Mouse (Mus musculus): Measurements from ENCODE around the gene Retreg1.

Gene Retreg1

DNA sequence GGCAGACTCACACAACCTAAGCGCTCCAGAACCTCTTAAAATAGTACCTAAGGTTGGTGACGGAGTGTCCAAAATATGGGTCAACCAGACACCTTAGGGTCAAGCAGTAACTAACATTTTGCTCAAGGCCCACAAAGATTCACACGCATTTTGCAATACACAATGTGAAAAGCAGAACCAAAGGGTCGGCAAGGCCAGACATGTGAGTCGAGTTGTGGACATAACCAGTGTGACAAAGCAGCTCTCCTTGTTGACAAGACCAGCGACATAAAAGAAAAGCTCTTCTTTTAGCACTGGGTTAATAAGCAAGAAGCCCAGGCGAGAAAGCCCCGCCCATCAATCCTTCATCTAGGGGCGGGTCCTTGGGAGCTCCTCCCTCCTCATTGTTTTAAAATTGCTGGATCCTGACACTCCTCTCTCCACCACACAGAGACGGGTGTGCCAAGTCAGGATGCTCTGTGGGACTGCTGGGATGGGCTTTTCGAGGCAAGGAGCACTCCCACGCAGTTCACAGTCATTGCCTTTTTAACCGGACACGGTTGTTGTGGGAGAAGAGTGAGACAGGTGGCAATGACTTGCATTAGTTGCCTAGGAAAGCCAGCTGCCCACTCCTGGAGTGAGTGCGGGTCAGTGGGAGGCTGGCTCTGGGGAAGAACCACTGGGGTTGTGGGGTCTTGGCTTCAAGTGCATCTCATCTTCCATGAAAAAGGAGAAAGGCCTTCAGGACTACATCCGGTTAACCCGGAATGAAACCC, 7.9 kb upstream of the Retreg1 start:
- Histone ChIP-seq H3K4me3 (replicated peaks; ENCODE audit: low read length) (peak overlapping the region; percentile 54), H3K27me3 (ENCODE audit: insufficient read depth, low read length) (peaks cover 31% of the 10 kb centered on the region), H3K36me3 (ENCODE audit: insufficient read depth, low read length) (no peaks in the 10 kb centered on the region), H3K4me1 (replicated peaks; ENCODE audit: low read depth, low read length) (peaks cover 22% of the 10 kb centered on the region), H3K9me3 (ENCODE audit: low read length) (no peaks in the 10 kb centered on the region)
- TF ChIP-seq POU5F1 (IDR thresholded peaks at IDR 0.05; ENCODE audit: borderline replicate concordance, low read length) (no peak), NANOG (IDR thresholded peaks at IDR 0.05; ENCODE audit: borderline replicate concordance, low read length) (no peak), CTCF (conservative IDR thresholded peaks at IDR 0.05; ENCODE audit: low read length) (no peak)

GRCm38 (mm10) chr15:25842462-25843085, 406 bp upstream of the Retreg1 start:
- H3K36me3 ChIP-seq (ENCODE audit: insufficient read depth, low read length) = no peaks in the 10 kb centered on the region
- no peaks in the 10 kb centered on the region for H3K9me3 ChIP-seq (ENCODE audit: low read length)
- H3K4me1 ChIP-seq (replicated peaks; ENCODE audit: low read depth, low read length) = peaks cover 36% of the 10 kb centered on the region
- TF ChIP-seq CTCF (conservative IDR thresholded peaks at IDR 0.05; ENCODE audit: low read length) = no peak
- no peak for TF ChIP-seq NANOG (IDR thresholded peaks at IDR 0.05; ENCODE audit: borderline replicate concordance, low read length)
- TF ChIP-seq POU5F1 (IDR thresholded peaks at IDR 0.05; ENCODE audit: borderline replicate concordance, low read length) = no peak
- H3K27me3 ChIP-seq (ENCODE audit: insufficient read depth, low read length) = peaks cover 37% of the 10 kb centered on the region
- H3K4me3 ChIP-seq (replicated peaks; ENCODE audit: low read length) = peak overlapping the region; percentile 90

DNA sequence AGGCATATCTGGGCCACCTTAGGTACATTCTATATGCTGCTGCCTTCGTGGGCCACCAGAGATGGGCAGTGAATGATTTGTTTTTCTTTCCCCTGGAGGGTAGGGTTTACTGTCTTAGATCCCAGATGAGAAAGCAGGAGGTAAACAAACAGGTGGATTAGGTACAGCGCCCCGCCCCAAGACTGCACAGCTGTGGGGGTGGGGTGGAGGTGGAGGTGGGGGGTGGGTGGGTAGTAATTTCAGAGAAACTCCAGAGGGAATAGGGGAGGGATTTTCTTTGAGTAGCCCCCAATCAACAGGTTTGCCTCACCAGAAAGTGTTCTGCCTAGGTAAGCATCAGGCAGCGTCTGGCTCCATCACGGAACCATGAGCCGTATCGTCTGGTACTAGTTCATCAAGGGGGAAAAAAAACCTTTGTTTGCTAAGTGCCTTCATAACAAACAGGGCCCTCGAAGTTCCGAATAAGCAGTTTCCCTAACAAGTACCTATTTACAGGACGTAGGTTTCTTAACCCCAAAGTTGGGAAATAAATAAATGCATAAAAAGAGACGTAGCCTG, 1.1 kb downstream of the Retreg1 start:
- Histone ChIP-seq H3K4me1 (replicated peaks; ENCODE audit: low read depth, low read length) (peaks cover 36% of the 10 kb centered on the region), H3K27me3 (ENCODE audit: insufficient read depth, low read length) (peaks cover 30% of the 10 kb centered on the region), H3K36me3 (ENCODE audit: insufficient read depth, low read length) (no peaks in the 10 kb centered on the region), H3K4me3 (replicated peaks; ENCODE audit: low read length) (peak overlapping the region; percentile 90), H3K9me3 (ENCODE audit: low read length) (peaks cover 1% of the 10 kb centered on the region; the same call in 1 of the 2 replicates)
- no peak for TF ChIP-seq CTCF (conservative IDR thresholded peaks at IDR 0.05; ENCODE audit: low read length)
- no peak for TF ChIP-seq NANOG (IDR thresholded peaks at IDR 0.05; ENCODE audit: borderline replicate concordance, low read length)
- no peak for TF ChIP-seq POU5F1 (IDR thresholded peaks at IDR 0.05; ENCODE audit: borderline replicate concordance, low read length)

DNA sequence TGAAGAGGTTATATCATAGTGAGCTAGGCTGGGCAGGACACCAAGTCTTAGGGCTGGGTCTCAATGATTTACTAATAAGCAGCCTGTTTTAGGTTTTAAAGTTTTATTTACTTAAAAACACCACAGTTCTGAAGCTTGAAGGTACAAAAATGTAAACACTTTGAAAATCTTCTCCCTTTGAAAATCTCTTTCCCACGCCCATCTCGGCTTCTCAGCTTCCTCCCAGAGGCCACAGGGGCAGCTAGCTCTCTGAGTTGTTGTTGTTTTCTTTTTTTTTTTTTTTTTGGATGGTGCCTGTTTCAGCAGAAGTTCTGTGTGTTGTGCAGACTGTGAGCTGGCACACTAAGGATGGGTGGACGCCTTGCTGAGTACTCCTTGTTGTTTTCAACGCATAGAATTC, 1.8 kb downstream of the Retreg1 start:
- H3K4me1 ChIP-seq (replicated peaks; ENCODE audit: low read depth, low read length) = peaks cover 36% of the 10 kb centered on the region
- H3K4me3 ChIP-seq (replicated peaks; ENCODE audit: low read length) = no peak overlapping the region
- H3K9me3 ChIP-seq (ENCODE audit: low read length) = peaks cover 8% of the 10 kb centered on the region
- no peaks in the 10 kb centered on the region for H3K36me3 ChIP-seq (ENCODE audit: insufficient read depth, low read length)
- TF ChIP-seq POU5F1 (IDR thresholded peaks at IDR 0.05; ENCODE audit: borderline replicate concordance, low read length) (no peak), NANOG (IDR thresholded peaks at IDR 0.05; ENCODE audit: borderline replicate concordance, low read length) (no peak), CTCF (conservative IDR thresholded peaks at IDR 0.05; ENCODE audit: low read length) (no peak)
- H3K27me3 ChIP-seq (ENCODE audit: insufficient read depth, low read length) = peaks cover 25% of the 10 kb centered on the region

DNA sequence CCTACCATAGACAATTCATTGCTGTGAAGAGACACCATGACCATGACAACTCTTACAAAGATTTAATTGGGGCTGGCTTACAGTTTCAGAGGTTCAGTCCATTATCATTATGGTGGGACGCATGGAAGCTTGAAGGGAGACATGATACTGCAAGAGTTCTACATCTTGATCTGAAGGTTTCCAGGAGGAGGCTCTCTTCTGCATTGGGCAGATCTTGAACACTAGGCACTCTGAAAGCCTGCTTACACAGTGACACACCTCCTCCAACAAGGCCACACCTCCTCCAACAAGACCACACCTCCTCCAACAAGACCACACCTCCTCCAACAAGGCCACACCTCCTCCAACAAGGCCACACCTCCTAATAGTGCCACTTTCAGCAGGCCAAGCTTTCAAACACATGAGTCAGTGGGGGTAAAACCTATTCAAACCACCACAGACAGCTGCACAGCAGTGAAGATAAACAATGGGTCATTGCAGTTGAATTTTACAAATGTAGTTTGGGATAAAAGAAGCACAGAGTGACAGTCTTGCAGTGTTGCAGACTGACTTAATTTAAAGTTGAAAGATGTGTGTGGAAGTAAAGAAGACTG, 4.7 kb downstream of the Retreg1 start:
- H3K27me3 ChIP-seq (ENCODE audit: insufficient read depth, low read length) = peaks cover 6% of the 10 kb centered on the region
- peaks cover 8% of the 10 kb centered on the region for H3K9me3 ChIP-seq (ENCODE audit: low read length)
- no peak for TF ChIP-seq CTCF (conservative IDR thresholded peaks at IDR 0.05; ENCODE audit: low read length)
- TF ChIP-seq POU5F1 (IDR thresholded peaks at IDR 0.05; ENCODE audit: borderline replicate concordance, low read length) = no peak
- no peak for TF ChIP-seq NANOG (IDR thresholded peaks at IDR 0.05; ENCODE audit: borderline replicate concordance, low read length)
- no peak overlapping the region for H3K4me3 ChIP-seq (replicated peaks; ENCODE audit: low read length)
- H3K36me3 ChIP-seq (ENCODE audit: insufficient read depth, low read length) = no peaks in the 10 kb centered on the region
- peaks cover 29% of the 10 kb centered on the region for H3K4me1 ChIP-seq (replicated peaks; ENCODE audit: low read depth, low read length)

GRCm38 (mm10) chr15:25850552-25850951, 7.6 kb downstream of the Retreg1 start:
- H3K4me3 ChIP-seq (replicated peaks; ENCODE audit: low read length) = peak overlapping the region; percentile 8; the same call in 1 of the 2 replicates
- no peaks in the 10 kb centered on the region for H3K36me3 ChIP-seq (ENCODE audit: insufficient read depth, low read length)
- H3K27me3 ChIP-seq (ENCODE audit: insufficient read depth, low read length) = no peaks in the 10 kb centered on the region
- peaks cover 8% of the 10 kb centered on the region for H3K9me3 ChIP-seq (ENCODE audit: low read length)
- peaks cover 24% of the 10 kb centered on the region for H3K4me1 ChIP-seq (replicated peaks; ENCODE audit: low read depth, low read length)
- TF ChIP-seq NANOG (IDR thresholded peaks at IDR 0.05; ENCODE audit: borderline replicate concordance, low read length) = no peak
- no peak for TF ChIP-seq CTCF (conservative IDR thresholded peaks at IDR 0.05; ENCODE audit: low read length)
- TF ChIP-seq POU5F1 (IDR thresholded peaks at IDR 0.05; ENCODE audit: borderline replicate concordance, low read length) = no peak

GRCm38 (mm10) chr15:25854270-25854904, 11.4 kb downstream of the Retreg1 start:
- TF ChIP-seq CTCF (conservative IDR thresholded peaks at IDR 0.05; ENCODE audit: low read length) (no peak), NANOG (IDR thresholded peaks at IDR 0.05; ENCODE audit: borderline replicate concordance, low read length) (no peak), POU5F1 (IDR thresholded peaks at IDR 0.05; ENCODE audit: borderline replicate concordance, low read length) (no peak)
- Histone ChIP-seq H3K4me1 (replicated peaks; ENCODE audit: low read depth, low read length) (peaks cover 40% of the 10 kb centered on the region), H3K27me3 (ENCODE audit: insufficient read depth, low read length) (no peaks in the 10 kb centered on the region), H3K9me3 (ENCODE audit: low read length) (peaks cover 4% of the 10 kb centered on the region), H3K36me3 (ENCODE audit: insufficient read depth, low read length) (no peaks in the 10 kb centered on the region), H3K4me3 (replicated peaks; ENCODE audit: low read length) (no peak overlapping the region)

DNA sequence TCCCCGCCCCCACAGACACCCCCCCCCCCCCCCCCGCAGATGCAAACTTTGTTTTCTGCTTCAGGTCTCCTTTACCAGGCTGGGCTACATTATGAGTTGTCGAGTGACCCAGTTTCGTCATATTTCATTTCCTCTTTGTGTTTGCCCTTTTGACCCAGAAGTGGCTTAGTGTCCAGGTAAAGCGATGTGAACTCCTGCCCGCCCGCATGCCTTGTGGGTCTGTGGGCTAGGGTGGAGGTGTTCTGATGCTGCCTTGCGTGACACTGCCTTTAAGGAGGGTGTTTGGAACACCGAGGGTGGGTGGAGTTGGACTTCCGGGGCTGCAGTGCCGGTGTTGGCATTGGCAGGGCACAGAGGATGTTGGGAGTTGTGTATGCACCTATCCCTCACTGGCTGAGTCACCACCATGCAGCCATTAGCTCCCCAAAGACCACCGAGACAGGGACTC, 15.7 kb downstream of the Retreg1 start:
- TF ChIP-seq NANOG (IDR thresholded peaks at IDR 0.05; ENCODE audit: borderline replicate concordance, low read length) = no peak
- TF ChIP-seq CTCF (conservative IDR thresholded peaks at IDR 0.05; ENCODE audit: low read length) = no peak
- no peak for TF ChIP-seq POU5F1 (IDR thresholded peaks at IDR 0.05; ENCODE audit: borderline replicate concordance, low read length)
- no peaks in the 10 kb centered on the region for H3K36me3 ChIP-seq (ENCODE audit: insufficient read depth, low read length)

More for the DNA sequence above, 15.7 kb downstream of the Retreg1 start:
- no peaks in the 10 kb centered on the region for H3K27me3 ChIP-seq (ENCODE audit: insufficient read depth, low read length)
- peaks cover 43% of the 10 kb centered on the region for H3K4me1 ChIP-seq (replicated peaks; ENCODE audit: low read depth, low read length)
- H3K4me3 ChIP-seq (replicated peaks; ENCODE audit: low read length) = peak overlapping the region; percentile 65
- H3K9me3 ChIP-seq (ENCODE audit: low read length) = no peaks in the 10 kb centered on the region

All from E14TG2a.4 (cell line).